Mouse (Mus musculus) hindbrain, embryonic 14.5 days (tissue): Measurements from ENCODE around the gene Luzp1. TPM values are rescaled to one million over a fixed set of nuclear protein-coding genes. Genes with fewer than 3 reads are reported as not detected.

Source experiments
- ATAC-seq: fragments of 200-750 bp; cut with Nextera tagmentation; 2 replicates; pipeline ENCODE4 v1.8.0; 2017; ENCODE audit warnings: moderate number of reproducible peaks, mild to moderate bottlenecking, moderate TSS enrichment, moderate library complexity; ENCODE audit not compliant: low FRiP score
- DNase-seq: peaks from one replicate; pipeline ENCODE4 v3.0.0-alpha.2; 2015; ENCODE audit warnings: low spot score
- H3K27ac ChIP-seq: fragments of 300-500 bp; sonication (generic); 2 replicates; pipeline ENCODE4 v1.5.1; 2014; ENCODE audit warnings: mild to moderate bottlenecking, moderate library complexity
- H3K27me3 ChIP-seq: fragments of 300-500 bp; sonication (generic); 2 replicates; pipeline ENCODE4 v1.6.1; 2014; ENCODE audit warnings: mild to moderate bottlenecking, low read length, mixed read lengths; ENCODE audit not compliant: control insufficient read depth, insufficient read depth
- H3K36me3 ChIP-seq: fragments of 300-500 bp; sonication (generic); replicated peaks from 2 replicates; pipeline ENCODE4 v1.6.1; 2014; ENCODE audit not compliant: control insufficient read depth, insufficient read depth
- H3K4me1 ChIP-seq: fragments of 300-500 bp; sonication (generic); replicated peaks from 2 replicates; pipeline ENCODE4 v1.6.1; 2014; ENCODE audit warnings: antibody characterized with exemption, low read length, mixed read lengths; ENCODE audit not compliant: control insufficient read depth, insufficient read depth
- H3K4me2 ChIP-seq: fragments of 300-500 bp; sonication (generic); replicated peaks from 2 replicates; pipeline ENCODE4 v1.6.1; 2014; ENCODE audit warnings: mild to moderate bottlenecking, moderate library complexity
- H3K4me3 ChIP-seq: fragments of 300-500 bp; sonication (generic); replicated peaks from 2 replicates; pipeline ENCODE4 v1.5.1; 2014; ENCODE audit warnings: mild to moderate bottlenecking, low read length
- H3K9ac ChIP-seq: fragments of 300-500 bp; sonication (generic); 2 replicates; pipeline ENCODE4 v1.6.1; 2014
- H3K9me3 ChIP-seq: fragments of 300-500 bp; sonication (generic); 2 replicates; pipeline ENCODE4 v1.6.1; 2016; ENCODE audit warnings: low read length; ENCODE audit not compliant: control insufficient read depth
- WGBS: fragments of 180-500 bp; shearing (Covaris S2); extraction: QIAGEN DNeasy Blood & Tissue Kit; methylation state at CpG from one replicate; pipeline ENCODE4 v1.1.7; 2014; 5-methylcytosine and 5-hydroxymethylcytosine counted together
- polyA plus RNA-seq: library from polyadenylated mRNA; unstranded; fragments of >200 nt; fragmentation: Nextera tagmentation; extraction: Ambion mirVana; gene quantifications from 2 replicates; pipeline ENCODE4 v1.2.1, GENCODE M21; 2014

Gene Luzp1
- polyA plus RNA-seq, 1 experiment from 2014 or later: 56.8 TPM

DNA sequence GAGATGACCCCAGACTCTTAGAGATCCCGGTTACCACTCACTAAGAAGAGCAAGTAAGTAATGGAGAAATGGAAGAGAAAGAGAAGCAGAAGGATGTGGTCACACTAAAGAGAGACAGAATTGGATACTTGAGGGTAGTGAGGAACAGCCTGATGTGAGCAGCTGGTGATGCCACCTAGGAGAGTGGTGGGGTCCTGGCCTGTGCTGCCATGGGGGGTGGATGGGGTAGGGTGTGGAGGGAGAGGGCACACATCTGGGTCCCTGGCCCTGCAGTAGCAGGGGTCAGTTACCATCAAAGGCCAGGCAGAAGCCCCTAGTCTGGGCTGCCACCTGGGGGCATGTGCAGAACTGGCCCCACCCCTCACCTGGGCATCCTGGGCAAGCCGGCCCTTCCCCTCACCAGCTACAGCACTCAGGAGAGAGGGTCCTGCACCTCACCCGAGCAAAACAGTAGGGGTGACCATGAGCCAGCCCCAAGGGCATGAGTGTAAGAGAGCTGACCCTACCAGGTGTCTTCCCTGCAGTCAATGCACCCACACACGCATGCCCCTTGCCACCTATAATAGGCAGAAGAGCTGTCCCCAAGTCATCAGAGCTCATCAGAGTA is 117.8 kb downstream of the Luzp1 start:
- Histone ChIP-seq H3K27me3 (no peaks in the 10 kb centered on the region), H3K4me1 (peaks cover 21% of the 10 kb centered on the region), H3K9ac (no peak overlapping the region), H3K9me3 (no peaks in the 10 kb centered on the region), H3K4me2 (no peak overlapping the region), H3K27ac (no peak overlapping the region), H3K36me3 (peaks cover 14% of the 10 kb centered on the region), H3K4me3 (no peak overlapping the region)
- DNase-seq: no peak
- 86% methylated on average over 4 of the region's 4 CpGs for WGBS
- ATAC-seq: no peak

DNA sequence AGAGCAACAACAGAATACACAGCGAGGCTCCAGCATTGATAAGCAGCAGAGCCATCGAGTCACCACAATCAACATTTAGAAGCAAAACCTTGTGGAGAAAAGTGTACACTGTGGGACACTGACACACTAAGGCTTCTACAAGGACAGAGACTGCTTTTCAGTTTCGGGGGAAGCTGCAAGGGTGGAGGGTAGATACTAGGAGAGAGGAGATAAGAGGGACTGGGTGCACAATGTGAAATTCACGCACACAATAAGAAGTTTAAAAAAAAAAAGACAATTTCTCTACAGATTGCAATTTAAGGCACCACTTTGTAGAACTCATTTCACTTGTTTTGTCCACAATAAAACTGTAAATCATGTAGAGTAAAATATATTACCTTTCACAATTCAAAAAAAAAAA is 118.4 kb downstream of the Luzp1 start:
- Histone ChIP-seq H3K27me3 (no peaks in the 10 kb centered on the region), H3K9ac (no peak overlapping the region), H3K36me3 (peaks cover 14% of the 10 kb centered on the region), H3K9me3 (no peaks in the 10 kb centered on the region), H3K4me2 (no peak overlapping the region), H3K4me1 (peaks cover 17% of the 10 kb centered on the region), H3K27ac (no peak overlapping the region), H3K4me3 (no peak overlapping the region)
- ATAC-seq (no peak), DNase-seq (no peak)
- WGBS: 91% methylated on average over 4 of the region's 4 CpGs

DNA sequence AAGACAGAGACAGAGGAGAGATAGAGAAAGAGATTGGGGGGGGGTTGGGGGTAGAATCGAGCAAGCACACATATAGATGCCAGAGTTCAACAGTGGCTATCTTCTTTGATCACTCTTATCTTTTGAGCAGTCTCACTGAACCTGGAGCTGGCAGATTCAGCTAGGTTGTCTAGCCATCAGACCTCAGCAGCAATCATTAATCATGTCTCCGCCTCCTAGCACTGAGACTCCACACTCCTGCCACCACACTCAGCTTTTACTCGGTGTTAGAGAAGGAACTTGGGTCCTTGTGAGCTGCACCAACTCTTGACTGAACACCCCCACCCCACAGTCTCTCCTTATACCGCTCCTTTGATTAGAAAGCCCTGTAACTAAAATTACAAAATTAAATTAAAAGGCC is 122.5 kb downstream of the Luzp1 start:
- H3K27me3 ChIP-seq: no peaks in the 10 kb centered on the region
- H3K36me3 ChIP-seq: peaks cover 14% of the 10 kb centered on the region
- 74% methylated on average over 4 of the region's 4 CpGs for WGBS
- ATAC-seq: no peak
- no peak for DNase-seq
- no peak overlapping the region for H3K4me2 ChIP-seq
- no peak overlapping the region for H3K9ac ChIP-seq
- no peak overlapping the region for H3K4me3 ChIP-seq
- H3K9me3 ChIP-seq: no peaks in the 10 kb centered on the region
- H3K4me1 ChIP-seq: peaks cover 32% of the 10 kb centered on the region
- no peak overlapping the region for H3K27ac ChIP-seq

DNA sequence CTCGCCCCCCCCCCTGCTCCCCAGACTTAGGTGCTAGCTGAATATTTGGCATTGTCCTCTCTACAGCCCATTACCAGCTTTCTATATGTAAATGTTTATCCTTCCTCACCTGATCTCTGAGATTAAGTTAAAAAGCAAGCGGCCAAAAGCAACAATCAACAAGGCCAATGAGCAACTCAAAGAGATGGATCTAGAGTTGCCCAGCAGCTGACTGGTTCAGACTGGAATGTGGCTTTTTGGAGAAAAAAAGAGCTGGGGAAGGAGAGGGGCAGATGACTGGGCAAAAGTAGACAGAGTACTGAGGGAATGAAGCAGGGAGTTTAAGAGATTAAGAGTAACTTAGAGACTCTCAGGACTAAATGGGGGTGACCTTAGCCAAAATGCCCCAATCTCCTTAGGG is 124.4 kb downstream of the Luzp1 start:
- Histone ChIP-seq H3K4me2 (no peak overlapping the region), H3K9me3 (no peaks in the 10 kb centered on the region), H3K27ac (no peak overlapping the region), H3K9ac (no peak overlapping the region), H3K27me3 (no peaks in the 10 kb centered on the region), H3K4me1 (peaks cover 24% of the 10 kb centered on the region), H3K36me3 (peaks cover 14% of the 10 kb centered on the region), H3K4me3 (no peak overlapping the region)
- WGBS: 86% methylated on average over 2 of the region's 2 CpGs
- DNase-seq (no peak), ATAC-seq (no peak)

DNA sequence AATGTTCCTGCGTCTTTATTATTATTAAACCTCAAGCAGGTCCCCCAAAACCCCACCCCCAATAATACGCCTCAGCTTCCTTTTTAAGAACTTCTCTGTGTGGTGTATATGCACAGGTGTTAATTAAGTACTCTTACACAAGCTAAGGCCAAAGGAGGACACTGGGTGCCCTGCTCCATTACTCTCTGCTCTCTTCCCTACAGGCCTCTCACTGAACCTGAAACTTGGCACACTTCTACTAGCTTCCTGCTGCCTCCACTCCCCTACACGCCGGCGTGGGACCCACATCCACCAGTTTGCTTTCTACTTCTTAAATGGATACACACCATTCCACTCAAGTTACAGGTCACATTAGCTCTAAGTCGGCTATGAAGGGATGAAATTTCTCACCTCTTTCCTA is 125.7 kb downstream of the Luzp1 start:
- Histone ChIP-seq H3K4me1 (peaks cover 26% of the 10 kb centered on the region), H3K4me2 (no peak overlapping the region), H3K9me3 (no peaks in the 10 kb centered on the region), H3K9ac (no peak overlapping the region), H3K4me3 (no peak overlapping the region), H3K36me3 (peaks cover 4% of the 10 kb centered on the region), H3K27me3 (no peaks in the 10 kb centered on the region), H3K27ac (no peak overlapping the region)
- 85% methylated on average over 6 of the region's 6 CpGs for WGBS
- no peak for DNase-seq
- no peak for ATAC-seq

DNA sequence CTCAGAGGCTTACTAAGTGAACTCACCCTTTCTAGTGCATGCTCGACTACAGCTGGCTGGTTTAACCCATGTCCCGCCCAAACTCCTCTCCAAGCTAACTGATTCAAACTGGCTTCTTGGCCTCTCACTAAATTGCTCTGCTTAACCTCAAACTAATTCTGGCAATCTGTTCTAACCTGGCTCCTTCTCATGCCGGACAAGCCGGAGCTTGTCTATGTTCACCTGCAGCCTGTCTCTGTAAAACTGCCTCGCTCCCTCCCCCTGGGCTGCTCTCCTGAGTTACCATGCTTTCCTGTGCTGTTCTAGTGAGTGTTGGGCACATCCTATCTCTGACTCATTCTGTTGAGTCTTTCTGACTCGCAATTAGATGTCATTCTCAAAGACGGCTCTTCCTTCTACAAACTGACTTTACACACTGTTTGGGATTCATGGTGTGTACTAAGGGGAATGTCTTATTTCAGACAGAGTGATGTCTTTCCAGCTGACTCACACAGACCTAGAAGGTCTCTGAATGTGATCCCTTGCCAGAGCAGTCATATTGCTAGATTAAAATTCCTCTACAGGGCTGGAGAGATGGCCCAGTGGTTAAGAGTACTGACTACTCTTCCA is 128.8 kb downstream of the Luzp1 start:
- H3K4me3 ChIP-seq: no peak overlapping the region
- WGBS: 92% methylated on average over 7 of the region's 7 CpGs
- H3K4me1 ChIP-seq: peaks cover 33% of the 10 kb centered on the region
- ATAC-seq: no peak
- no peak overlapping the region for H3K9ac ChIP-seq
- H3K27me3 ChIP-seq: no peaks in the 10 kb centered on the region
- no peaks in the 10 kb centered on the region; the same call in 1 of the 2 replicates for H3K36me3 ChIP-seq
- no peak overlapping the region for H3K27ac ChIP-seq
- no peak for DNase-seq
- H3K9me3 ChIP-seq: no peaks in the 10 kb centered on the region
- no peak overlapping the region for H3K4me2 ChIP-seq

DNA sequence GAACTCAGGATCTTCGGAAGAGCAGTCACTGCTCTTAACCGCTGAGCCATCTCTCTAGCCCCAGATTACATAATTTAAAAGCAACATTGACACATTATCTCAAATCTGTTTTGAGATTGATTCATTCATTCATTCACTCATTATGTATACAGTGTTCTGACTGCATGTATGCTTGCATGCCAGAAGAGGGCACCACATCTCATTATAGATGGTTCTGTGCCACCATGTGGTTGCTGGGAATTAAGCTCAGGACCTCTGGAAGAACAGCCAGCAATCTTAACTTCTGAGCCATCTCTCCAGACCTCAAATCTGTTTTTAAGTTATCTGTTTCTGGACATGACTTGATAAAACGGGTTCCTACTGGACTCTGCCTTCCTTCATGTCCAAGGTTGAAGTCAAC is 130.3 kb downstream of the Luzp1 start:
- Histone ChIP-seq H3K4me1 (peaks cover 19% of the 10 kb centered on the region), H3K4me2 (peak overlapping the region; percentile 78), H3K9ac (no peak overlapping the region), H3K4me3 (no peak overlapping the region), H3K27me3 (no peaks in the 10 kb centered on the region), H3K27ac (no peak overlapping the region), H3K36me3 (no peaks in the 10 kb centered on the region), H3K9me3 (no peaks in the 10 kb centered on the region)
- DNase-seq (no peak), ATAC-seq (no peak)
- 92% methylated on average over 3 of the region's 3 CpGs for whole genome bisulfite sequencing

DNA sequence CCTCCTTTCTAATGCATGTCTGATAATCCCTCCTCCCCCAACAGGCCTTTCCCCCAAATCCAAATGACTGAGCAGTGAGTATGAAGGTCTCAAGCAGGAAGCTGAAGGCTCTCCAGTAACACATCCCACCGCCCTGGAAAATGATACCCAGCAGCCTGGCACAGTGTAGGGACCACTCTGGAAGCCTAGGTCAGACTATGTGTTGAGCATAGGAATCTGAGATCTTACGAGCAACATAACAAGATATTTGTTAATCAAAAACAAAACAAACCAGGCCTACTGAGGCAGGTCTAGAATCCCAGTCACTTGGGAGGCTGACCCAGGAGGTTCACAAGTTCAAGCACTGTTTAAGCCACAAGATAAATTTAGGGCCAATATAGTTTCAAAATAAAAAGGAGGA is 131.0 kb downstream of the Luzp1 start:
- Histone ChIP-seq H3K36me3 (no peaks in the 10 kb centered on the region), H3K9me3 (no peaks in the 10 kb centered on the region), H3K27ac (no peak overlapping the region), H3K4me2 (peak overlapping the region; percentile 78), H3K4me3 (peak overlapping the region; percentile 92), H3K4me1 (peaks cover 13% of the 10 kb centered on the region), H3K27me3 (no peaks in the 10 kb centered on the region), H3K9ac (peak overlapping the region; percentile 99; the same call in 1 of the 2 replicates)
- WGBS: 87% methylated on average over 2 of the region's 2 CpGs
- DNase-seq: no peak
- ATAC-seq: no peak

DNA sequence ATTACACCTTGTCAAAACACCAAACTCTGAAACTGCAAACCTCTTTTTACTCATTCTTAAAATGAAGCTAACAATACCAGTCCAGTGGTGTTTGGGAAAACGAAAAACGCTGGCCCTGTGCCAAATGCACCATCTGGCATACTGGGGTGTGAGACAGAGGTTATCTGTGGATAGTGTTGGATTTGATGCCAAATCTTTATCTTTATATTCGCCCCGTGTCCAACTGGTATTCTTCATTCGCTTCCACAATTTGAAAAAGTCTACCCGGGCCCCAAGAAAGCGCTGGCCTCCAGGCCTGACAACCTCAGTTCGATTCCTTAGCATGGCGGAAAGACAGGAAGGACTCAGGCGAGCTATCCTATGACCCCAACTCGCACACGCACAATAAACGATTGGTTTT is 131.9 kb downstream of the Luzp1 start:
- ATAC-seq: no peak
- no peaks in the 10 kb centered on the region for H3K27me3 ChIP-seq
- peaks cover 13% of the 10 kb centered on the region for H3K4me1 ChIP-seq
- peak overlapping the region; percentile 99 for H3K9ac ChIP-seq
- H3K27ac ChIP-seq: peak overlapping the region; percentile 96
- peak overlapping the region; percentile 92 for H3K4me3 ChIP-seq
- DNase-seq: peak; percentile 78
- WGBS: under 1% methylated on average over 13 of the region's 13 CpGs
- no peaks in the 10 kb centered on the region for H3K36me3 ChIP-seq
- H3K9me3 ChIP-seq: no peaks in the 10 kb centered on the region
- H3K4me2 ChIP-seq: peak overlapping the region; percentile 78
